Mouse (Mus musculus) embryo, embryonic 10 days (tissue): ENCODE measurements at regions not wholly inside any gene's neighbourhood (a gene's known extent, or its start where the extent isn't known, plus 50 kb on each side); places are given as distances from the start of the nearest gene placed in this dataset.

Source experiments
- DNase-seq: peaks from one replicate; pipeline ENCODE4 v3.0.0-alpha.2; 2015; ENCODE audit warnings: low spot score

DNA sequence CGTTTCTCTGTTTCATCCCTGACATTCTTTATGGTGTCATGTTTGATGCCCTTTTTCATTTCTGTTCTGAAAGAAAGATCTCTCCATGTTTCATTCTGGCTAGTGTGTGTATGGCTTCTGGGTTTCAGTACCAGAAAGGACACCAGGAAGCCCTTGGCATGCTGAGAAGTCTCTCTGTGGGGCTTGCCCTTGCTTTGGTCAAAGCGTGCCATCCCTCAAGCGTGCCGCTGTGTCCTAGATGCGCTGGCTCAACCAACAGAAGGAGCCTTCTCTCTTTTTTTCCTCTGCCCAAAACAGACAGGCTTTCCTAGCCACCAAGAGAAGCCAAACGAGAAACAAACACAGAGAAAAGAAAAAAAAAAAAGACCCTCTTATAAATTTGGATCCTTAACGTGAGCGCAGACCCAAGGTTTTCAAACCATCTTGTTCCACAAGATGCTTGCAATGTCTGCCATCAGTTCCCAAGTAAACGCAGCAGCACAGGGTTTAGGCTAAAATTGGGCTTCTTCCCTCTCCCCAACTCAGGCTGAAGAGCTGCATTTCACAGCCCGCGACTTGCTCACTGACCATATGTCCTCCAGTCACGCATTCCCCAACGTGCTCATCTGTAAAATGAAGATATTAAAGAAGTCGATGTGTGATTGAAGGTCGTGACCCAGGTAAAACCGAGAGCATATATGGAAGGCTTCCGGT, 97.3 kb upstream of the Foxn2 start:
- DNase-seq = no peak

DNA sequence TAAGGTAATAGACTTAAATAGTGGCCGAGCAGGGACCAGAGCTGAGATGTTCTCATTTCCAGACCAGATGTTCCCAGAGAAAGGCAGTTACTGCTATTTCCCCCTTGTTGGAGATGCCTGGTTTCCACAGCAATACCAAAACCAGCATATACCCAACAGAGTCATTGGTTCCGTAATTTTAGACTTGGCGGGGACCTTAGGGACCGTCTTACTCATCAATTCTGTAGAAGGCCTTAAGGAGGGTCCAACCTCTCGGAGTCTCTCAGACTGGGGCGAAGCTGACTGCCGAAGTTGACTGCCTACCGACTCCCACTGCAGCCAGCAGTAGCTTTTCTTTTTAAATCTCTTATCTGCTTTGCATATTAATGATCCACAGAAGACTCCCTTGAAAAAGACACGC, 95.1 kb upstream of the Foxn2 start:
- DNase-seq = no peak

GRCm38 (mm10) chr17:88346896-88347295, 93.6 kb upstream of the Foxn2 start:
- no peak for DNase-seq

GRCm38 (mm10) chr17:88349825-88350460, 90.6 kb upstream of the Foxn2 start:
- no peak for DNase-seq

DNA sequence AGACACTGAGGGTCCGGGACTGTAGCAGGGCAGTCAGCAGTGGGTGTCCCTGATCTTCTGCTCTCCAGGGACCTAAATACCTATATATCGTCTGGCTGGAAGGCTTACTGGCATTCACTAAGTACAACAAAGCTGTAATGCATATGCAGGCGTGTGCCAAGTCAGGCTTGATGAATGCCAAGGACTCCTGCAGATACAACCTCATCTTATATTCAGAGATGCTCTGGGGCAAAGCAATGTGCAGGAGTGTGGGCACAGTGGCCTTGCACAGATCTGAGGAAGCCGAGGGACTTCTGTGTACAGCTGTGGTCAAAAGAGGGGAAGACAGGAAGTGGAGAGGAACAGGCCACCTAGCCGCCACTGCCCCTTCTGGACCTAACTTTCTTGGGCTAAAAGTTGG, 89.5 kb upstream of the Foxn2 start:
- no peak for DNase-seq

DNA sequence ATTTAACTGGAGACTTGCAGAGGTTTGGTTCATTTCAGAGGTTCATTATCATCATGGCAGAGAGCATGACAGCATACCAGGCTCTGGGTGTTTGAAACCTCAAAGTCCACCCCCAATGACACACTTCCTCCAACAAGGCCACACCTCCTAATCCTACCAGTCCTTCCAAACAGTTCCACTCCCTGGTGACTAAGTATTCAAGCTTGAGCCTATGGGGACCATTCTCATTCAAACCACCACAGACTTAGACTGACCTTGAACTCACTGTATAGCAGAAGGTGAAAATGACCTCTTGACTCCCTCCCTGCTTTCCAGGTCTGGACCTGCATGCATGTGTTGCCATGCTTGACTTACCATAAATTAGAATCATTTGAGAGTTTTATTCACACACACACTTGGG, 87.6 kb upstream of the Foxn2 start:
- no peak for DNase-seq

GRCm38 (mm10) chr17:88361161-88361560, 79.3 kb upstream of the Foxn2 start:
- DNase-seq = no peak

DNA sequence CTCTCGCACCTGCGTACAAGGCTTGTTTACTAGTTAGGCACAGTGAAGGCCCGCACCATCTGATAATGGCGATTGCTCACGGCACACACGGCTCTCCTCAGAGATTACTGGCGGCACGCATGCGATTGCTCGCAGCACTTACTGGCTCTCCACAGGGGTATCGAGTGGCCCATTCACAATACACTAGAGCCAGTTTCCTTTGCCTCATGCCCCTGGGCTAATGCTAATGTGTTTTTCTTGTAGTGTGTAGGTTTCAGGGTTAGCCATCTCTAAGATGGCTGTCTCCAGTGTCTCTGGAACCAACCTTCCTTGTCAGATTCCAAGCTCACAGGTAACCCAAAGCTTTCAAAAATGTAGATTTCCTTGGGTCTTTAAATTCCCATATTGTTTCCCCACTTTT, 78.1 kb upstream of the Foxn2 start:
- DNase-seq = no peak

DNA sequence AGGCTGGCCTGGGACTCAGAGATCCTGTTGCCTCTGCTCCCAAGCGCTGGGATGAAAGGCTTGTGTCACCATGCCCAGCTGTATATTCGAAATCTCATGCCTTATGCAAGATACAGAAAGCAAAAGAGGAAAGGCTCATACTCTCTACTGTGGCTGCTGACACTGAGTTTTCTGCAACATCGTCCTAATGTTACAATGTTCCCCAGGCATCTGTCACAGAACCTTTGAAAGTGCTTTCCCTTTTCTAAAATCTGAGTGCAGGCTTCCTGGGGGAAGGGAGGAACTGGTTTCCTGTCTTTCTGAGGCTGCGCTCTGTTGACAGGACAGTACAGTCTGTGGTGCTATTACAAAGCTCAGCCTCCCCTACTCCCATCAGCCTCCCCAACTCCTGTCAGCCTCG, 72.6 kb upstream of the Foxn2 start:
- DNase-seq = no peak

DNA sequence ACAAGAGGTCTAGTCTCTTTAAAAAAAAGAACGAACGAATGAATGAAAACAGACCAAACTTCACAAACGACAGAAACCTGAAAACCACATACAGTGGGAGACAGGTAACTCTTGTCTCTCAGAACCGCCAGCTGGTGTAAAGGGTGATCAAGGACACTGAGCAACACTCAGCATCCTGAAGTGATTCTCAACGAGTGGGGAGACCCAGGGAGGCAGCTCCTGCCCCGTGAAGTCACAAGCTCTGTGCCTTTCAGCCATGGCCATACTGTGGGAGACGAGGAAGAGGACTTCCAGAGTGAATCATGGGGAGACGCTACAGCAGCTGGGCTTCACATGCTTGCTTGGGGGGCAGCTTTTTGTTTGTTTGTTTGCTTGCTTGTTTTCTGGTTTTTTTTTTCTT, 70.5 kb upstream of the Foxn2 start:
- no peak for DNase-seq

- no peak for DNase-seq
Observed at GRCm38 (mm10) chr17:88370676-88371075, 69.8 kb upstream of the Foxn2 start.

- DNase-seq = no peak
Observed at GRCm38 (mm10) chr17:88378505-88378904, 62.0 kb upstream of the Foxn2 start.

GRCm38 (mm10) chr17:88379389-88379788, 61.1 kb upstream of the Foxn2 start:
- no peak for DNase-seq

DNA sequence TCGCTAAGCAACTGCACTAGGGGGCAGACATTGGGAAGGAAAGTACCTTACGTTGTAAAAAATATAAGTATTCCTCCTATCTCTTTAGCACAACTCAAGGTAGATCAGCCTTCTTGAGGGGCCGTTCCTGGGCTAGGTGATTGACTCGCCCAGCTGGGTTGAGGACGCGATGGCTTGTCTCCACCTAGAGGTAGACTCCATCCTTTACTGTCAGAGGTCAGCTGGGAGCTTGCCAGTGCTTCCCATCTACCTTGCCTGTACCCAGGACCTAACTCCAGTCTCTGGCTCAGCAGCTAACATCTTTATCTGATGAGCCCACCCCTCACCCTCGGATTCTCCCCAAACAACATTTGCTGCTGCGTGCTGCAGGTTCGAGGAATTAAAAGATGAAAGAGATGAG, 59.4 kb upstream of the Foxn2 start:
- DNase-seq = no peak

GRCm38 (mm10) chr17:88383447-88383846, 57.1 kb upstream of the Foxn2 start:
- no peak for DNase-seq

DNA sequence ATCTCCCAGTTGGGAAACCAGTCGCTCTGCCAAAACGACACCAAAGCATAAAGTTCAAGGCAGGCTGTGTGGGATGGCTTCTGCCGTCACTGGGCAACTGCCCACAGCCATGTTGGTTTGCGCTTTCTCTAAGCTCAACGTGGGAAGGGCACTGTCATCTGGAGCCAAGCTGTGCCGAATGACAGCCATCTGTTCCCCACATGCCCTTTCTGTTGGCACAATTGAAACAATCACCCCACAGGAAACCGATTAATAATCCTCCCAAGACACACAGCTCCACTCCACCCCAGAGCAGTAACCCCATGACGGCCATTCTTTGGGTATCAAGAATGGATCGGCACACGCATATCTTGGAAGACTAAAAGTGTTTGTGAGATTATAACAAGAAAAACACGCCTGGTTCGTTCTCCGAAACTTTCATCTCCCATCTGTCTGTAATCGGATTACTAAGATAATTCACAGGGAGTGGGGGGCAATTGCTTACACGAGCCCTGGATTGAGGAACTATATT, 52.0 kb upstream of the Foxn2 start:
- DNase-seq = no peak

DNA sequence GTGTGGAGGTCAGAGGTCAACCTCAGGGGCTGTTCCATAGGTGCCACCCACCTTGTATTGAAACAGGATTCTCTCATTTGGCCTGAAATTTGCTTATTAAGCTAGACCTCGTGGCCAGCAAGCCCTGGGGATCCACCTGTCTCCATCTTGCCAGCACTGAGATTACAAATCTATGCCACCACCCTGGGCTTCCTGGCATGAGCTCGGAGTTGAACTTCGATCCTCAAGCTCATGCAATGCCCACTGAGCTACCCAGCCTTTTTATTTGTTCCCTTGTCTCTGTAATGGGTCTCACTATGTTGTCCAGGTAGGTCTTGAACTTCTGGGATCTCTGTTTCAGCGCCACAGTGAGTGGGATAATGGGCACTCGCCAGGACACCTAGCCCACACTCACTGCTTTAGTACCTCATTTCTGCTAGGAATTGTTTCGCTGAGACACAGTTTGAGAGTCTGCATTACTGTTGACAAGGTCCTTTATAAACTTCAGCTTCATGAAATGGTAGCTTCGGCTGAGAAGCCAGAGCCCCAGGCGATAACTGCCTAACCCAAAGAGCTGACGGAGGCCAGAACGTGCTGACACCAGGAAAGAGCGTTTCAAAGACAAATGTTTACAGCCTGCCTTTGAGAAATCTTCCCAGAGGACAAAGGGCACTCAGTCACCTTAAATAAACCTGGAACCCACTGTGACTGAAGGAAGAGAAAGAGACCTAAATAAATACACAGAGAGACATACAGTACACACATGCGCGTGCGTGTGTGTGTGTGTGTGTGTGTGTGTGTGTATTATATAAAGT, 50.6 kb upstream of the Foxn2 start:
- peak; percentile 21 for DNase-seq
